Mouse (Mus musculus) left cerebral cortex, adult 8-10 months (tissue): ENCODE measurements around the gene Zfp553. TPM values are rescaled to one million over a fixed set of nuclear protein-coding genes. Genes with fewer than 3 reads are reported as not detected.

Source experiments
- DNase-seq, 2 experiments: peaks; one replicate each; pipeline ENCODE4 v3.0.0; 2022; ENCODE audit warnings: low spot score in 2 of 2
- total RNA-seq, 4 experiments: library from RNA; stranded (reverse); gene quantifications; 2 replicates each; pipeline ENCODE4 v1.2.4; 2022

Gene Zfp553
- total RNA-seq, 4 experiments from 2014 or later: 18.2 to 21.2 (median 21.0) TPM

DNA sequence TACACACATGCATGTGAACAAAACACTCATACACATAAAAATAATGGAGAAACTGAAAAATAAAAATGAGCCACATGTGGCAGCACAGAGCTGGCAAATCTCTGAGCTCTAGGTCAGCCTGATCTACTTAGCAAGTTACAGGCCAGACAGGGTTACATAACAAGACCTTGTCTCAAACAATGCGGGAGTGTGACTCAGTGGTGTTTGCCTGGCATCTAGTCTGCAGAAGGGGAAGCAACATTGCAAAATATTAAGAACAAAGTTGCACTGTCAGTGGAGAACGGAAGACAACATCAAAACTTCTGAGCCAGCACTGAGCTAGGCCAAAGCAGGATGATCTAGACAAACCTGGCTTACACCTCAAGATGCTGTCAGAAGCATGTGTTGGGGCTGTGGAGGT, 37.4 kb downstream of the Zfp553 start:
- no peak for DNase-seq

DNA sequence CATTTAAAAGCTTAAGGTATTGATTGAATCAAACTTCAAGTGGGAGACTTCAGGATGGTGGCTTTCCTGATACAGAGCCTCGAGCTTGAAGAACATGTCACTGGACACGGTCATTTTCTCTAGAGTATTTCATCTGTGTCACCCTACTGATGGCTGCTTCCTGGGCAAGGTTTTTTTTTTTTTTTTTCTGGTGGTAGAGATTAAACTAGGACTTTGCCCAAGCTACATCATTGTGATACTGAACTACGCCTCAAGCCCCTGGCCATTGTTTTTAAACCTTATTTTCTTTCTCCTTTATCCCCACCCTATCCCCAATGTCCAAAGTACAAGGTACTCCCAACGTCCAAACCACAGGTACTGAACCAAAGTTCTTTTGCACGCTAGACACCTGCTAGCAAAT, 37.8 kb downstream of the Zfp553 start:
- no peak for DNase-seq

DNA sequence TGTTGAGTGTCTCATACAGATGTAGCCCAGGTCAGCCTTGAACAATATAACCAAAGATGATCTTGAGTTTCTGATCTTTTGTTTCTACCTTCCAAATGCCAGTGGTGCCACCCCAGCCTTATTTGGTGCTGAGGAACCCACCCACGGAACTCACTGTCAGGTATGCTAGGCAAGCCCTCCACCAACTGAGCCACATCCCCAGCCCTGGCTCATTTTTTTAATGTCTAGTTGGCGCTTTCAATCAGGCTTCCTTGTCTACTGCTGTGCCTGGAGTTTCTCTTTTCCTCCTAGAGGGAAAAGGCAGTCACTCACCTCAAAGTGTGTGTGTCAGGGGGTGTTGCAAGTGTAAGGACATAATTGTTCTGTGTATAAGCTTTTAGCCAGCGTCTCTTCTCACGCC, 38.2 kb downstream of the Zfp553 start:
- DNase-seq: no peak

DNA sequence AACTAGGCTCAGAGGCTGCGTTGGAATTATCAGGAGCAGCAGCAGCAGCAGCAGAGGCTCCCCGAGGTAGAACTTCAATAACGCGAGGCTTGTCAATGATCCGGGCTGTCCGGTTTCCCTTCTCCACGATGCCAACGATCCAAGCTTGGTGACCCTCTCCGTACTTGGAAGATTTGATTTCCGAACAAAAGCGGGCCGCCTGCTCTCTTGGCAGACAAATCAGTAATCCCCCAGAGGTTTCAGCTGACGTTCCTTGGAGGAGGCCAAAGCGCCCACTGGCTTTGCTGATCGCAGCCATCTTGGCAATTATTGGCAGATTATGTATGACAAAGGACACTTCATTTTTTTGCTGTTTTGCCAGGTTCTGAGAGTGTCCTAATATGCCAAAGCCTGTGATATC, 39.7 kb downstream of the Zfp553 start:
- no peak for DNase-seq

DNA sequence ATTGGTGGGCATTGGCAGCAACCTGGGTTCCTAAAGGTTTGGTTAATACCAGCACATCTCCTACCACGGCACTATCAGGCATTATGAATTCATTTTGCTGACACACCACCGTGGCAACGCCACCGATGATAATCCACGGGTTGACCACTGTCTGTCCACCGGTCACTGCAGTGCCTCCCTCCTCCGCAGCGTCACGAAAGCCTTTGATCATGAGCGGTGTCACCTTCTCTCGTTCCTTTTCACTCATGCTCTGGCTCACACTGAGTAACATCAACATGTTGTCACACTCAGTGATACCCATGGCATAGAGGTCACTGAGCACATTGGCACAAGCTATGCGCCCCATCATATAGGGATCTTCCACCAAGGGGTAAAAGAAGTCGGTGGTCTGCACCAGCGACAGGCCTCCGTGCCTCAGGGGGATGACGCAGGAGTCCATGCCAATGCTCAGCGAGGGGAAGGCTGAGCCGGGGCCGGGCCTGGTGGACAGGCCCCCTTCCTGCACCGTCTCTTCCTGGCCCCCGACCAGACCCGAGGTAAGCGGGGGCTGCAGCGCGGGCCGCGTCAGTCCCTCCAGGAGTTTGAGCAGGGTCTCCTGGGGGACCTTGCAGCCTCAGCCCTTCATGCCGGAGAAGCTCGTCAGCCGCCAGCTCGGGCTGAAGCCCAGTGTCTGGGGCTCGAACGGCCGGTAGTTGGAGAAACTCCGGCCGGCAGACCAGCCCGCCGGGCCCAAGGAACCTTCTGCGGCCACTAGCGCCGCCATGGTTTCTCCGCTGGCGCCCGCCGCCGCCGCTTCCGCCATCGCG, 40.5 kb downstream of the Zfp553 start:
- DNase-seq: no peak

DNA sequence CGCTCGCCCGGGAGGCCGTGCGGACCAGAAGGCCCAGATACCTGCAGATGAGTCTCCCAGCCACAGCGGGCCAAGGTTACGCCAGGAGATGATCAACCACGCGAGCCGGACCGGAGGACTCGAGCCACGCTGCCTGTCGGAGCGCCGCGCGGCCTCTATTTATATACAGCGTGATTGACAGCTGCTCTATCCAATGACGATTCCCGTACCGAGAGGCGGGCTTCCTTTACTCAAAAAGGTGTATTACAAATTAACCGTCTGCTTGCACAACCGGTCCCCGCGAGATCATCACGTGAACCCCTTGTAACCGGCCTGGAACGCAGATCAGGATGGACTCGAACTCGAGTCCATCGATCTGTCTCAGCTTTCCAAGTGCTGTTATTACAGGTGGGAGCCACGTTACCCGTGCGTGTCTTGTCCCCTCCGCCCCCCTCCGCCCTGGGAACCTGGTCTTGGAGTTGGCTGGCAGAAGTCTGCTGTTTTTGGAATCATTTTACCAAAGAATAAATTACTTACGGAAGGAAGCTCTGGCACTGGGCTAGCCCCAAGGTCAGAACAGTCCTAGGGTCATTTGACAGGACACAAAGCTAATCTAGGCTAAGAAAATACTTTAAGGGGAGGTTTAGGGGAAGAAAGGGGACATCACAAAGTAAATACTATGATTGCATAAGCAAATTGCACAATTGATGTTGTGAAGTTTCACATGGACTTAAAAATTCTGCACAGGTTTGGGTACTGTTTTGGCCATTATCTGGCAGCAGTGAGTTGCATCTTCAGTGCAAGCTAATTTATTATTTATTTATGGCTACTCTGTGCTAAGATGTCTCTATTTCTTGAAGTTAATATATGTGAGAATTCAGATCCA, 41.3 kb downstream of the Zfp553 start, which contains the start of gene Sephs2:
TSS of gene Sephs2 (minus strand) at position 131 of the 865 bp plus-strand sequence.
- DNase-seq: peak; percentile 92 to 98

DNA sequence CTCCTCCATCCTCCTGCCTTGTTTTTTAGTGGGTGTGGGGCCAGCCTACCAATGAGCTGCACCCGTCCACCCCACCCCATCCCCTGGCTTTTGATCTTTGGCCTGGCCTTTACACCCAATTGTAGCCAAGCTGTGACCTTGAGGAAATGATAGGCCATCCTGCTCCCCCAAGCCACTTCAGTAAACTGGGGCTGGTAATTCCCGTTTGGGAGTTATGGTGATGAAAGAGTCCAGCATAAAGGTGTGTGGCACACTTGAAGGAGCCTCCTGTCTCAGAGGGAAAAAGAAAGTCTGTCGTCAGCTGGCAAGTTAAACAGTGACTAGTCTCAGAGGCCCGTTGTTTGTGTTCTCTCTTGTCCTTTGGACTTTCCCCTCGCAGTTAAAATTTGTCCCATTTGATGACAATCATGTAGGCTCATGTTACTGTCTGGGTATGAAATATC, 43.7 kb downstream of the Zfp553 start:
- DNase-seq: no peak

DNA sequence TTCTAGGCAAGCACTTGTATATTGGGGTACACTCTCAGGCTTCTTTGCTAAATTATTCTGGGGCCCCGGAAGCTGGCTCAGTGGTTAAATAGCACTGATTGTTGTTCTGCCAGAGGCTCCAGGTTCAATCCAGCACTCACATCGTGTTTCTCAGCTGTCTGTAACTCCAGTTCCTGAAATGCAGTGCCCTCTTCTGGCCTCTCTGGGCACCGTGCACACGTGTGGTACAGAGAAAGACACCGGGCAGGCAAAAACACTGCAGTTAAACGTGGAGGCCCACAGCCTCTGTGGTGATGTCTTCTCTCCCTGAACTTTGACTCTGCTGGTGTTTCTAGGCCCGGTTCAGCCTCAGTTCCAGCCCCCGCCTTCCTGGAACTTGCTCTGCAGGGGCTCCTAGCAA, 45.5 kb downstream of the Zfp553 start:
- DNase-seq: no peak

DNA sequence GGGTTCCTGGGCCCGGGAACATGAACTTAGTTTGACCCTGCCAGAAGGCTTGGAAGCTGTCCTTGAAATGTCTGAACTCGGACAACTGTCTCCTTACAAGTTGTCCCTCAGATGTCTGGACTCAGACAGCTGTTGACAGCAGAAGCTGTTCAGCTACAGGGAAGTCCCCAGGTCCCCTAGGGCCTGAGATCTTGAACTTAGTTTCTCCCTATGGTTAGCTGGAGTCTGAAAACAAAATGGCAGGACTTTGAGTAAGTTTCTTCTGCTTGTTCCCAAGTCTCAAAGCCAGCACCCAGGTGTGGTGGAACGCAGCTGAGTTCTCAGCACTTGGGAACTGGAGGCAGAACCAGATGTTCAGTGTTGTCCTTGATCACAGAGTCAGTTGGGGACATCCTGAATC, 47.2 kb downstream of the Zfp553 start:
- DNase-seq: no peak

DNA sequence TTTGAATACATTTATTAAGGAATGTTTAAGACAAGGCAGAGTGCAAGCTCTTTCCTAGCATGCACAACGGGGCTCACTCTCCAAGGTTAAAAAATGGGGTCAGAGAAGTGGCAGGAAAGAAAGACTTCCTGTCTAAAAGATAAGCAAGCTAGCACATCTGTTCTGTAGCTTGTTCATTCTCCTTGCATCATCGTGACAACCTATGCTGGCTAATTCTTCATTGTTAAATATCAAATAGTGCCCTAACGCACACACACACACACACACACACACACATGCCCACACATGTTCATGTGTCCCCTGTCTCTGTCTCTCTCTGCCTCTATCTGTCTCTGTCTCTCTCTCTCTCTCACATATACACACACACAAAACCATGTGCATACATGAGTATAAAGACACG, 48.3 kb downstream of the Zfp553 start:
- DNase-seq: no peak

DNA sequence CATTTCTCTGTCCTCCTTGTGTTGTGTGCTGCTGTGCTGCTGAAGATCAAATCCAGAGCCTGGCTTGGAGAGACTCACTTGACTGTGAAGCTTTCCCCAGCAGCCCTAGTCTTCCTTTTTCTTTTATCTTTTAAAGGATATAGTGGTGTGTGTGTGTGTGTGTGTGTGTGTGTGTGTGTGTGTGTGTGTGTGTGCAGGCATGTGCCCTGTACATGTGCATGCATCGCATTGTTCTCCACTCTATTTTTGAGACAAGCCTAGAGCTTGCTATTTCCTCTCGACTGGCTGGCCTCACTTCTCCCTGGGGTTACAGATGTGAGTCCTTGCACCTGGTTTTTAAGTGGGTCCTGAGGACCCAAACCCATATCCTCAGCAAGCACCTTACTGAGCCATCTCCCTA, 49.3 kb downstream of the Zfp553 start:
- no peak for DNase-seq

DNA sequence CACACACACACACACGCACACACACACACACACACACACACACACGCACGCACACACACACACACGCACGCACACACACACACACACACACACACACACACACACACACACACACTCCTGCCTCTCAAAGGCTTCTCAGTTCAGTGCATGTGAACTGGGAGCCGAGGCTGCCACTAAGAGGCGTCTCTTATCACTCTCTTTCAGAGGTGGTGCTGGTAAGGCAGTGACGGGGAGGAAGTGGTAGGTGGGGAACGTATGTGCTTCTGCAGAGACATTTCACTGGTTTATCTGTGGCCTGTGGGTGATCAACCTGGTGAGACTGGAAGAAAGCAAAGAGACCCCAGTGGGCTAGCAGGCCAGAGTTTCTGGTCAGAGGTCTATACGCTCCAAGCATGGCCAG, 52.3 kb downstream of the Zfp553 start:
- DNase-seq: no peak

Other genes starting within 250 kb of the Zfp553 start
- gene Mvp, start 218.4 kb upstream of the Zfp553 start, total RNA-seq: 10 to 100 TPM; 10.9 to 12.6 (median 12.0) TPM
- 1 to 10 TPM in 1 of 4 experiments, not detected in 3; 2.5 TPM for gene Pagr1b, start 216.6 kb upstream of the Zfp553 start, total RNA-seq
- gene Pagr1a, start 215.7 kb upstream of the Zfp553 start, total RNA-seq: 10 to 100 TPM; 13.2 to 34.8 (median 28.4) TPM
- gene Gm42742, start 212.0 kb upstream of the Zfp553 start, total RNA-seq: 10 to 100 TPM; 35.5 to 49.5 (median 45.3) TPM
- 100 to 1,000 TPM; 191 to 225 (median 213) TPM for gene Prrt2, start 211.8 kb upstream of the Zfp553 start, total RNA-seq
- 100 to 1,000 TPM; 167 to 197 (median 191) TPM for gene Maz, start 206.0 kb upstream of the Zfp553 start, total RNA-seq
- gene Kif22, start 190.6 kb upstream of the Zfp553 start, total RNA-seq: 1 to 10 TPM; 2.3 to 7.1 (median 5.3) TPM
- not detected for gene Zg16, start 145.7 kb upstream of the Zfp553 start, total RNA-seq
- 1 to 10 TPM in 3 of 4 experiments, under 1 TPM in 1; 0.97 to 2.6 (median 1.7) TPM for gene AI467606, start 141.7 kb upstream of the Zfp553 start, total RNA-seq
- under 1 TPM in 3 of 4 experiments, not detected in 1; 0.19 to 0.50 (median 0.28) TPM for gene Qprt, start 110.8 kb upstream of the Zfp553 start, total RNA-seq
- gene Spn, start 95.2 kb upstream of the Zfp553 start, total RNA-seq: under 1 TPM in 3 of 4 experiments, not detected in 1; 0.09 to 0.30 (median 0.13) TPM
- gene Cd2bp2, start 37.0 kb upstream of the Zfp553 start, total RNA-seq: 100 to 1,000 TPM in 2 of 4 experiments, 10 to 100 TPM in 2; 89.7 to 111 (median 98.2) TPM
- gene Tbc1d10b, start 24.6 kb upstream of the Zfp553 start, total RNA-seq: 100 to 1,000 TPM in 2 of 4 experiments, 10 to 100 TPM in 2; 89.4 to 105 (median 96.9) TPM
- gene Mylpf, start 24.2 kb upstream of the Zfp553 start, total RNA-seq: 10 to 100 TPM in 2 of 4 experiments, 1 to 10 TPM in 2; 1.9 to 21.6 (median 9.2) TPM
- gene Sept1, start 69 bp downstream of the Zfp553 start, total RNA-seq: 1 to 10 TPM; 3.1 to 7.1 (median 5.4) TPM
- gene Zfp771, start 11.2 kb downstream of the Zfp553 start, total RNA-seq: 10 to 100 TPM; 49.5 to 55.5 (median 53.6) TPM
- gene Dctpp1, start 27.6 kb downstream of the Zfp553 start, total RNA-seq: 10 to 100 TPM; 24.3 to 28.3 (median 26.0) TPM
- 10 to 100 TPM; 36.1 to 40.8 (median 38.1) TPM for gene Sephs2, start 41.0 kb downstream of the Zfp553 start, total RNA-seq
- under 1 TPM; 0.44 to 0.91 (median 0.83) TPM for gene Itgal, start 63.2 kb downstream of the Zfp553 start, total RNA-seq
- gene Zfp768, start 112.5 kb downstream of the Zfp553 start, total RNA-seq: 10 to 100 TPM; 14.1 to 15.7 (median 15.2) TPM
- 1 to 10 TPM; 6.6 to 8.8 (median 8.1) TPM for gene Zfp747, start 143.0 kb downstream of the Zfp553 start, total RNA-seq
- 1 to 10 TPM; 3.1 to 5.3 (median 4.2) TPM for gene 9130019O22Rik, start 154.1 kb downstream of the Zfp553 start, total RNA-seq
- 10 to 100 TPM in 1 of 4 experiments, 1 to 10 TPM in 3; 6.5 to 10.3 (median 8.0) TPM for gene E430018J23Rik, start 160.6 kb downstream of the Zfp553 start, total RNA-seq
- 1 to 10 TPM; 6.1 to 6.7 (median 6.6) TPM for gene Zfp764, start 173.8 kb downstream of the Zfp553 start, total RNA-seq
- 10 to 100 TPM; 13.3 to 18.0 (median 16.5) TPM for gene Zfp688, start 189.0 kb downstream of the Zfp553 start, total RNA-seq
- 1 to 10 TPM; 5.1 to 6.1 (median 5.9) TPM for gene Zfp689, start 216.1 kb downstream of the Zfp553 start, total RNA-seq
- 10 to 100 TPM; 29.6 to 35.2 (median 30.4) TPM for gene Prr14, start 226.6 kb downstream of the Zfp553 start, total RNA-seq
- gene Fbrs, start 246.1 kb downstream of the Zfp553 start, total RNA-seq: 10 to 100 TPM; 47.1 to 55.2 (median 51.7) TPM